ENCODE assay signal across 7 mouse cellular contexts in genomic region chr4:107434356-107435237, GRCm38 (mm10). TPM values are rescaled to one million over a fixed set of nuclear protein-coding genes. Genes with fewer than 3 reads are reported as not detected.
DNase-seq lines count a peak whose midpoint lies in the region; ATAC-seq lines count a peak whose summit lies in the region.

Gene Glis1 (plus strand): TSS chr4:107434591.

- peak; percentile 87 for DNase-seq in ZHBTc4 (ENCODE audit: low read depth, low spot score)
- DNase-seq in gastrocnemius, postnatal 10 days = peak; percentile 69
- peak; percentile 27 to 77 for DNase-seq in left cerebral cortex, postnatal 10 days (ENCODE audit: extremely low spot score in 1 of 2, low spot score in 2 of 2)
- DNase-seq in right cerebral cortex, postnatal 36 days (ENCODE audit: low spot score in 2 of 2) = peak; percentile 39 to 58

- H3K9ac ChIP-seq in hindbrain, embryonic 16.5 days (ENCODE audit: low read depth, low read length) = peak within 1 kb of the TSS; percentile 70

- intact Hi-C loops in left cerebral cortex, postnatal 10 days (cut with DNase I) = no loop called here

- no peaks in the 10 kb centered on the region for H3K36me3 ChIP-seq in hindbrain, embryonic 16.5 days (ENCODE audit: control insufficient read depth, insufficient read depth, low read length)

- peak within 1 kb of the TSS; percentile 53 for H3K4me3 ChIP-seq in hindbrain, embryonic 16.5 days (ENCODE audit: low read length)

- no peaks in the 10 kb centered on the region for H3K9me3 ChIP-seq in hindbrain, embryonic 16.5 days (ENCODE audit: control insufficient read depth, low read length)

- H3K4me1 ChIP-seq in hindbrain, embryonic 16.5 days (ENCODE audit: control insufficient read depth, insufficient read depth, low read depth, low read length) = peaks cover 13% of the 10 kb centered on the region

- WGBS in hindbrain, embryonic 16.5 days = under 1% methylated on average over 89 of the region's 112 CpGs

- ATAC-seq in common myeloid progenitor, adult 5-6 weeks (replicated peaks; ENCODE audit: low read depth, poor library complexity, severe bottlenecking) = peak; percentile 63
- peak; percentile 88 for ATAC-seq in hindbrain, embryonic 16.5 days
- 0 out of 2 replicates have a peak, but pooled peaks have one; percentile 30 for ATAC-seq in megakaryocyte, adult 5-6 weeks (ENCODE audit: poor library complexity, severe bottlenecking)

- no peak within 1 kb of the TSS for H3K27ac ChIP-seq in hindbrain, embryonic 16.5 days (ENCODE audit: low read depth, low read length)

- H3K4me2 ChIP-seq in hindbrain, embryonic 16.5 days (ENCODE audit: low read length) = peak within 1 kb of the TSS; percentile 91

- H3K27me3 ChIP-seq in hindbrain, embryonic 16.5 days (replicated peaks; ENCODE audit: control insufficient read depth, insufficient read depth, low read length) = peaks cover 16% of the 10 kb centered on the region

RNA-seq across cellular contexts. Expression of gene Glis1, which starts in this region (rescaled TPM):
- total RNA-seq in common myeloid progenitor, adult 5-6 weeks (2017) = 0.34 TPM in 1 of 2 replicates, not detected in the other
- 1 to 10 TPM in 1 of 2 experiments, under 1 TPM in 1; 0.93 to 1.4 TPM for total RNA-seq in gastrocnemius, postnatal 10 days (2021)
- polyA plus RNA-seq in hindbrain, embryonic 16.5 days (2015; fragmentation: Nextera tagmentation; extraction: Ambion mirVana) = 1.3 and 2.4 TPM in 2 replicates
- 1 to 10 TPM; 1.4 to 2.3 TPM for total RNA-seq in left cerebral cortex, postnatal 10 days (2021)
- 0.07 and 0.85 TPM in 2 replicates for total RNA-seq in megakaryocyte, adult 5-6 weeks (2015)
- total RNA-seq in megakaryocyte, adult 5-6 weeks (2017) = 0.04 TPM in 1 of 2 replicates, not detected in the other

Comparison
In these comparisons a context has a peak if more than half of its experiments do, and no peak if none do; other contexts are left out.
1. Peak in ATAC-seq in common myeloid progenitor, adult 5-6 weeks; RNA of the gene not detected or under 1 TPM.
2. Peak in ATAC-seq in megakaryocyte, adult 5-6 weeks; RNA of the gene not detected or under 1 TPM.
3. ATAC-seq: peak in every context shown above with its lines; median percentile 88 in hindbrain, embryonic 16.5 days; 63 in common myeloid progenitor, adult 5-6 weeks; 30 in megakaryocyte, adult 5-6 weeks.